ENCODE assay signal across 14 mouse cellular contexts in genomic region chr9:95636395-95636794, GRCm38 (mm10). TPM values are rescaled to one million over a fixed set of nuclear protein-coding genes. Genes with fewer than 3 reads are reported as not detected.
DNase-seq lines count a peak whose midpoint lies in the region; ATAC-seq and TF ChIP-seq lines count a peak whose summit lies in the region.
"Had no signal": no experiment of that assay in that cellular context is flagged by ENCODE, and none has a peak within 500 bp of the region (broad histone marks: within the 10 kb centered on the region; RNA-seq: fewer than 3 reads in every experiment).

No protein-coding gene starts in this region.

- H3K9ac ChIP-seq in forebrain, embryonic 15.5 days (replicated peaks): no peak overlapping the region
- H3K9ac ChIP-seq: liver, postnatal 0 days had no signal

- TF ChIP-seq CTCF in gastrocnemius, adult 2 months (IDR thresholded peaks at IDR 0.05): no peak
- TF ChIP-seq CTCF in E14TG2a.4 (conservative IDR thresholded peaks at IDR 0.05; ENCODE audit: low read length): no peak
- TF ChIP-seq CTCF in cerebellum, adult 2 months (IDR thresholded peaks at IDR 0.05; ENCODE audit: borderline replicate concordance, insufficient read depth, low read depth, low read length): no peak

- intact Hi-C loops in gastrocnemius, adult 2 months (cut with DNase I): no loop called here

- 0 out of 2 replicates have a peak, but pooled peaks cover under 1% of the 10 kb centered on the region for H3K36me3 ChIP-seq in E14TG2a.4 (ENCODE audit: insufficient read depth, low read length)
- no peaks in the 10 kb centered on the region for H3K36me3 ChIP-seq in forebrain, embryonic 15.5 days
- H3K36me3 ChIP-seq in midbrain, embryonic 10.5 days: no peaks in the 10 kb centered on the region

- 62% methylated on average over 4 of the region's 4 CpGs for WGBS in forebrain, embryonic 15.5 days
- 61% methylated on average over 4 of the region's 4 CpGs for WGBS in midbrain, embryonic 10.5 days
- WGBS in cerebellum, adult 2 months: 91% methylated on average over 4 of the region's 4 CpGs

- H3K4me3 ChIP-seq in gastrocnemius, adult 2 months: no peak overlapping the region
- peak overlapping the region; percentile 90; the same call in 1 of the 2 replicates for H3K4me3 ChIP-seq in E14TG2a.4 (replicated peaks; ENCODE audit: low read length)
- H3K4me3 ChIP-seq in forebrain, embryonic 15.5 days: no peak overlapping the region
- H3K4me3 ChIP-seq in midbrain, embryonic 10.5 days: peak overlapping the region; percentile 77
- no peak overlapping the region for H3K4me3 ChIP-seq in cerebellum, adult 2 months (replicated peaks; ENCODE audit: insufficient read depth, low read depth, low read length)

- no peak for TF ChIP-seq POLR2A in cerebellum, adult 2 months (IDR thresholded peaks at IDR 0.05; ENCODE audit: borderline replicate concordance, insufficient read depth, low read length)

- DNase-seq in gastrocnemius, adult 2 months: no peak
- no peak for DNase-seq in gastrocnemius, postnatal 4 days (ENCODE audit: low spot score in 2 of 2)
- DNase-seq in midbrain, embryonic 10.5 days (ENCODE audit: low spot score): no peak
- DNase-seq in cerebellum, postnatal 10 days: no peak
- DNase-seq in cerebellum, adult 2 months: no peak
- DNase-seq: cerebellum, adult 11-12 months; gastrocnemius, postnatal 25 days; kidney, adult 18-20 months; liver, postnatal 0 days; thymus, postnatal 25 days had no signal

- H3K27me3 ChIP-seq in E14TG2a.4 (ENCODE audit: insufficient read depth, low read length): peaks cover 18% of the 10 kb centered on the region
- no peaks in the 10 kb centered on the region for H3K27me3 ChIP-seq in forebrain, embryonic 15.5 days
- H3K27me3 ChIP-seq in midbrain, embryonic 10.5 days (ENCODE audit: low read depth, poor library complexity, severe bottlenecking): peaks cover 42% of the 10 kb centered on the region
- H3K27me3 ChIP-seq in cerebellum, adult 2 months (ENCODE audit: control insufficient read depth, insufficient read depth, low read length): no peaks in the 10 kb centered on the region; the same call in 1 of the 2 replicates

- peak overlapping the region; percentile 98 for H3K4me2 ChIP-seq in forebrain, embryonic 15.5 days (replicated peaks)

- H3K27ac ChIP-seq in gastrocnemius, adult 2 months: peak overlapping the region; percentile 75; the same call in 1 of the 2 replicates
- H3K27ac ChIP-seq in forebrain, embryonic 15.5 days (replicated peaks): no peak overlapping the region
- H3K27ac ChIP-seq in midbrain, embryonic 10.5 days (replicated peaks): no peak overlapping the region
- H3K27ac ChIP-seq in cerebellum, adult 2 months (ENCODE audit: insufficient read depth, low read length): no peak overlapping the region

- no peak for ATAC-seq in forebrain, embryonic 15.5 days (replicated peaks)
- ATAC-seq in monocyte, adult 5-6 weeks (replicated peaks; ENCODE audit: insufficient number of reproducible peaks, low FRiP score, low TSS enrichment, poor library complexity, severe bottlenecking): no peak

- no peaks in the 10 kb centered on the region for H3K9me3 ChIP-seq in E14TG2a.4 (ENCODE audit: low read length)
- no peaks in the 10 kb centered on the region for H3K9me3 ChIP-seq in forebrain, embryonic 15.5 days
- H3K9me3 ChIP-seq in midbrain, embryonic 10.5 days (replicated peaks): no peaks in the 10 kb centered on the region

- peaks cover 40% of the 10 kb centered on the region for H3K4me1 ChIP-seq in E14TG2a.4 (replicated peaks; ENCODE audit: low read depth, low read length)
- peaks cover 8% of the 10 kb centered on the region for H3K4me1 ChIP-seq in forebrain, embryonic 15.5 days
- peaks cover 15% of the 10 kb centered on the region for H3K4me1 ChIP-seq in midbrain, embryonic 10.5 days
- no peaks in the 10 kb centered on the region for H3K4me1 ChIP-seq in cerebellum, adult 2 months (ENCODE audit: control insufficient read depth, insufficient read depth, low read length)

RNA-seq across cellular contexts. Expression of gene Pcolce2, which starts 1.0 kb away (rescaled TPM):
- total RNA-seq in gastrocnemius, adult 2 months (2021): 10 to 100 TPM in 1 of 2 experiments, 1 to 10 TPM in 1; 8.2 to 13.7 TPM
- 1 to 10 TPM; 5.6 to 6.6 TPM for total RNA-seq in gastrocnemius, postnatal 4 days (2021)
- polyA plus RNA-seq in forebrain, embryonic 15.5 days (2015; fragmentation: Nextera tagmentation; extraction: Ambion mirVana): 2.0 and 2.4 TPM in 2 replicates
- polyA plus RNA-seq in midbrain, embryonic 10.5 days (2016; fragmentation: Nextera tagmentation; extraction: Ambion mirVana): 2.9 and 3.2 TPM in 2 replicates
- polyA plus RNA-seq in cerebellum, adult 2 months (2012; rRNA removed): 3.4 and 4.5 TPM in 2 replicates
- not detected in 3 replicates for total RNA-seq in monocyte, adult 5-6 weeks (2017)
- total RNA-seq: megakaryocyte-erythroid progenitor cell, adult 5-6 weeks had no signal

Comparison
In these comparisons a context has a peak if more than half of its experiments do, and no peak if none do; other contexts are left out.
1. H3K4me3 ChIP-seq: peak in E14TG2a.4 (single experiment) and midbrain, embryonic 10.5 days (single experiment); none in gastrocnemius, adult 2 months (single experiment), forebrain, embryonic 15.5 days (single experiment) and cerebellum, adult 2 months (single experiment).